Mouse (Mus musculus) spleen, embryonic (tissue): Measurements from ENCODE around the gene Epha7.

Experiments used
- CTCF ChIA-PET: fragments of 350-600 bp; sonication (Branson Sonifier 250); formaldehyde crosslinking; loops from one replicate; lab custom pipeline; 2022; lab: Charles Lee

The Epha7 gene

DNA sequence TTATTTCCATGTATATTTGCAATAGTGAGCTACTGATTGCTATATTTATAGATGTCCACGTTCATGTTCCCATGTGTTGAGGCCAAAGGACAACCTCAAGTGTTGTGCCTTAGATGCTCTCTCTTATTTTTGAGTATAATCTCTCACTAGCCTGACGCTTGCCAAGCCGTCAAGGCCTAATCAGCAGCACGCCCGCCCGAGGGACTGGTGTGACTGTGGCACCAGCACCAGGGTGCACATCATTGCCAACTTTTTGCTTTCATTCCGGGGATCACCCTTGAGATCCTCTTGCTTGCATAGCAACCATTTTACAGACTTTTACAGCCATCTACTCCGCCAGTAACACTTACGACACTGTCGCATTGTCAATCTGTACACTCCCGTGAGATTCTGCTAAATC is 86.9 kb downstream of the Epha7 start:
- CTCF ChIA-PET: no interaction called here

GRCm38 (mm10) chr4:28901496-28901895 is 88.6 kb downstream of the Epha7 start:
- CTCF ChIA-PET: no interaction called here

DNA sequence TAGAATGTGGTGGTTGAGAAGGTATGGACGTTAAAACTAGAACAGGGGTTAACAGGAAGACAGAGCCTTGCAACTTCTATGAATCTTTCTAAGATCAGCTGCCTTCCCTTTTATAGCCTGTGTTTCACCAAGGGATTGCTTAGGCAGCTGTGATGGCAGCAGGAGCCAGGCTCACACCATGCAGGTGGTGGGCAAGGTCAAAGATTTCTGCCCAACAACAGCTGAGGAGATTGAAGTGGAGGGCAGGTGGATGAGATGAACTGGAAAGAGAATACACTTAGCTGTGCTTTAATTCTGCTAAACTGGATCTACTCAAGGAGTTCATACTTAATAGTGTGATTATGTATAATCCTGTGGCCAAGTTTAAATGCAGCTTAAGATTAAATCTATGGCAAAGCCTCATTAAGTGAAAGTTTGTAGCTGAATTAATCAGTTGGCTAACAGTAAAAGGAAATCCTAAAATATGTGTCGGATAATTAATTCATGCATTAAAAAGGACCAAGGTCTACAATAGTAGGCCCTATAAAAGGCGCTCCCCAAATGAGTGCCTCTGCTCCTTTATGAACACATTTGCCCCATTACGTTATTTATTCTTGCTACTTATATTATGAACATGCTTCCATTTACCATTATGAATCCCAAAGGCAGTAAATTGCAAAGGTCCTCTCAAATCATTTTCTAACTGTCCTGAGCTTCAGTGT is 89.2 kb downstream of the Epha7 start:
- CTCF ChIA-PET: no interaction called here

GRCm38 (mm10) chr4:28906985-28907384 is 94.1 kb downstream of the Epha7 start:
- CTCF ChIA-PET: no interaction called here

DNA sequence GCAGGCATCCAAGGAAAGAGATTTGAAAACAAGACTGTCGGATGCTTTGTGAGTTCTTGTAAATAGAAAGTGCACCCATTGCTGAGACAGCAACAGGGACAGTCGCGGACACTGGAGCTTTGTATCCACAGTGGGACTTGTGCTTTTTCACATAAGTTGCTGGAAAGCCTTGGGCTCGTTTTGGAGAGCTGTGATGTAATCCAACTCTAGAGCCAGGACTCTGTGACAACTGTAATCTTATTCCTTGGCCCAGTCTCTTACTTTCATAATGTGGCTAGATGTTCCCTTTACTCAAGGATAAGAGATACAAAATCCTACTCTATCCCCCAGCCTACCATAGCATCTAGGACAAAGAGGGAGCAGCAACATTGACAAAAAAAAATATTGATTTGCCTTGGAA is 97.2 kb downstream of the Epha7 start:
- CTCF ChIA-PET: no interaction called here

DNA sequence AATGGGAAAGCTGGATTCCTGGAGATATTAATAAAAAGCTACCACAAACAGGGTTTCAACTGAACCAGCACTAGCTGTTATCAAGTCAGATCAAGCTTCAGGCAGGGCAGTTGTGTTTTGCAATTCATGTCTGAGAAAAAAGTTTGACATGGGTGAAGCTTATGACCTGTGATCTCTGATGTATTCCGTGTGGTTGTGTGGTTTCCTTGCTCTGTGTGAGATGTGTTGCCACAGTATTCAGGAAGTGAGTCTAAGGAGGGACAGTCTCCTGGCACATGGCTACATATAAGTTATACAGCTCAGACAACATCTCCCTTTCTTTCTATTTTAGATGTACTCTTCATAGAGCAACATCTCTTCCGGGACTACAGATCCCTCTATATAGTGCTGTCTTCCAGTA is 99.1 kb downstream of the Epha7 start:
- CTCF ChIA-PET: no interaction called here

GRCm38 (mm10) chr4:28913613-28914012 is 100.7 kb downstream of the Epha7 start:
- CTCF ChIA-PET: no interaction called here

GRCm38 (mm10) chr4:28920645-28921044 is 107.7 kb downstream of the Epha7 start:
- CTCF ChIA-PET: no interaction called here

GRCm38 (mm10) chr4:28926072-28926471 is 113.1 kb downstream of the Epha7 start:
- CTCF ChIA-PET: no interaction called here

DNA sequence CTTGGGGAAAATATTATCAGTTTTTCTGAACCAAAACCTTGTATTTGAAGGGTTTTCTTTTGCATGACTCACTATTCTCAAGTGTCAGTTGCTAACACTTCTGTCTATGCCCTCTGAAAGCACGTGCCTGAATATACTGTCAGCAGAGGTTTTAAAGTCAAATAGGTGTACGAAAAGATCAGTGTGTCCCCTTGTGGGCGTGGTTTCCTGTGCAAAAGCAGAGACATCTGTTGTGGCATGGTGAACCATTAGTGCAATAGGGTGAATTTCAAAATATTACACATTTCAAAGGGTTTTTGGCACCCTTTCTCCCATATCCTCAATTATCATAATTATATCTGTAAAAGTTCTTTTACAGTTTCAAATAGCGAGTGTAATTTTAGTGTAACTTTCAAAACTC is 120.5 kb downstream of the Epha7 start:
- CTCF ChIA-PET: no interaction called here

GRCm38 (mm10) chr4:28934802-28935201 is 121.9 kb downstream of the Epha7 start:
- CTCF ChIA-PET: no interaction called here

GRCm38 (mm10) chr4:28935567-28935966 is 122.6 kb downstream of the Epha7 start:
- CTCF ChIA-PET: no interaction called here

- CTCF ChIA-PET: no interaction called here
These were observed 127.8 kb downstream of the Epha7 start for GRCm38 (mm10) chr4:28940710-28941109.

- CTCF ChIA-PET: no interaction called here
These were observed 131.3 kb downstream of the Epha7 start for GRCm38 (mm10) chr4:28944237-28944636.

- CTCF ChIA-PET: no interaction called here
These were observed 148.1 kb downstream of the Epha7 start for GRCm38 (mm10) chr4:28960889-28961560.

- CTCF ChIA-PET: no interaction called here
These were observed 154.8 kb downstream of the Epha7 start for GRCm38 (mm10) chr4:28967584-28968315.

DNA sequence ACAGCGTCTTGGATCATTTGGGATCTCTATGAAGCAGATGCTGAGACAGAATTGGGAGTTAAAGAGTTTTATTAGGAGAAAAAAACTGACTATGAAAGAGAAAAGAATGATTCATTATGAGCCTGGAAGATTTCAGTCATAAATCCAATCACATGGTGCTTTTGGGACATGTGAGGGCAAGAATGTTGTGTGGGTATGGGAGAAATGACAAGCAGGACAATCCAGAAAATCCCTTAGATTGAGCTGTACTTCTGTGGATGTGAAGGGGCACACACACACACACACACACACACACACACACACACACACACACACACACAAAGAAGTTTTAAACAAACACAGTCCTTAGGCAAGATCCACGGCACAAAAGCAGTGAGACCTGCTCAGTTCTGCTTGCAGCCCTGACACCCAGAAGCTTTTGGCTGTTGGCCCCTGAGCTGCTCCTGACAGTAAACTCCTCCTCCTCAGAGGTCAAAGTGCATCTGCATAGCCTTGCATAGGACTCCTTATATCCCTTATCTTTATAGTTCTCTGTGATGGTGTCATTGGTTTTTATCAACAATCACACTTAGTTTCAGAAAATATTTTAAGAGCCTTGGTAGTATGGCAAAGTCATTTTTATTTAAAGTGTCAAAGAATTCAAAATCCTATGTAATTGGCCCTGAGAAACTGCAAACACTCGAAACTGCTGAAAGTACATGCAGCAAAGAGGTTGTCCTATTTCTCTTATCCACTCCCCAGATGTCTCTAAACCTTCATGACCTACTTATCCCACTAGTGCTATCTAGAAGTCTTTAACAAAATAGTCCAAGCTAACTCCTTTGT is 185.7 kb downstream of the Epha7 start:
- CTCF ChIA-PET: no interaction called here

DNA sequence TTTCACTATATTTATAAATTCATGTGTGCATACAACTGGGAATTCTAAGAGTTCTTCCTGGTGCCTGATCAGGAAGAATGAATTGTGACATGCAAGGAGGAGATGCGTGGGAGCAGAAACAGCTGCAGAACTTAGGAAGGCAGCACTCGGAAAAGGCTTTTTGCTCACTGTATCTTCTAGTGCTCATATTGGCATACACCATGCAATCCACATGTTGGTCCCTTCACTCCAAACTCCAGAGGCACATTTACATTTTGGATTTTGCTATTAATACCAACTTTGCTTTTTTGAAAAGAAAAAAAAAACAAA is 186.3 kb downstream of the Epha7 start:
- CTCF ChIA-PET: no interaction called here

DNA sequence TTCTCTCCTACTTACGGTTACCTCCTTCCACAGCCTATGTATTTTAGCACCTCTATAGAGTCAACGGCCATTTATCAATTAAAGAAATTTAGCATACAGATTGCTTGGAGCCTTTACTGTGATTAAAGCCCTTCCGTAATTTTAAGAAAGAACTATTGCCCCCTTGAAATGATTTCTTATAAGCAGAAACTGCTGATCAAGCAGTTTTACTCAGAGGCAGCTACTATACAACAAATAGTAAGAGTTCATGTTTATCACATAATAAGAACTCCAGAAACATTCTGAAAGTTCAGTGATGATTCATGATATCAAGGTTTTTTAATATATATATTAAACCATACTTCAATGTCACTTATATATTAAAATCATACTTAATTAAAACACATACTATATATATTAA is 197.4 kb downstream of the Epha7 start:
- CTCF ChIA-PET: no interaction called here
